Mouse (Mus musculus) liver, adult 2 months (tissue): ENCODE results near the gene C1qbp.

Experiments
- CTCF ChIP-seq: fragments of 200-500 bp; IDR thresholded peaks from 2 replicates; pipeline ENCODE4 v1.5.1; 2011; ENCODE audit warnings: low read depth, low read length, control low read depth
- POLR2A ChIP-seq: fragments of 200-500 bp; IDR thresholded peaks from 2 replicates; pipeline ENCODE4 v1.6.1; 2011; ENCODE audit warnings: low read length, control low read depth; ENCODE audit not compliant: insufficient read depth; ENCODE audit errors: extremely low read depth

GRCm38 (mm10) chr11:71018416-71019200 is 35.8 kb upstream of the C1qbp start:
- TF ChIP-seq CTCF (no peak), POLR2A (no peak)
